Mouse (Mus musculus) left cerebral cortex, adult 8-10 months (tissue): ENCODE results near the gene Acsf3. TPM values are rescaled to one million over a fixed set of nuclear protein-coding genes. Genes with fewer than 3 reads are reported as not detected.

ENCODE experiments used
- DNase-seq, 2 experiments: peaks; one replicate each; pipeline ENCODE4 v3.0.0; 2022; ENCODE audit warnings: low spot score in 2 of 2
- total RNA-seq, 4 experiments: library from RNA; stranded (reverse); gene quantifications; 2 replicates each; pipeline ENCODE4 v1.2.4; 2022

Gene Acsf3
- total RNA-seq, 4 experiments from 2014 or later = 22.7 to 28.2 (median 26.1) TPM

DNA sequence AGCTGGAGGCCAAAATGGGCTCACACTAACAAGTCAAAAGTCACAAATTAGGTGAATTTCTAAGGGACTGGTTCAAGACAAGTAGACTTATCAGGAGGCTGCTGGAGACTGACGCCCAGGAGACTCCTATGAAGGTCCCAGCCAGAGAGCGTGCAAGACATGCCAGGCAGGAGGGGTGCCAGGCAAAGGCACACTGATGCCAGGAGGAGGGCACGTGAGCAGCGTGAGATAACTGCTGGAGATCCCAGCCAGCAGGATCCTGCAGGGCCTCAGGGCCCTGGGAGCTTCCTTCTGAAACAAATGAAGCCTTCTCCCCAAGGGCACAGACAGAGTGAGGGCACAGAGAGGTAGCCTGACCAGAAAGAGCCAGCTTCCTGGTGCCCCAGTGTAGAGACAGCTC lies 32.6 kb downstream of the Acsf3 start:
- DNase-seq = no peak

DNA sequence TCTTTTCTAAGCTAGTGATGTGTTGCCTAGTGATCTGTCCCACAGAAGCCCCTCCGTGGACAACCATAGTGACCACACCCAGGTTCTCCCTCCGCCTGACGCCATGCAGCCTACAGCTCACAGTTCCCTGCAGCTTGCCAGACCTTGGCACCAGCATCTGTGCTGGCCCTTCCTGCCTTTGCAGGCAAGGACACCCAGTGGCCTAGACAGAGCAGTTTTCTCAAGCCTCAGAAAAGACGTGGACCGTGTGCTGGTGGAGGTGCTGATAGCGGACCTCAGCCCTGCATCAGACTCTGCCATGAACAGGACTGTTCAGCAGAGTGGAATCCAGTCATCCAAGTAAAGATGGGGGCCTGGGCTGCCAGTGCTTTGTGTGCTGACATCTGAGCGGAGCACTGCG lies 35.1 kb downstream of the Acsf3 start:
- no peak for DNase-seq

DNA sequence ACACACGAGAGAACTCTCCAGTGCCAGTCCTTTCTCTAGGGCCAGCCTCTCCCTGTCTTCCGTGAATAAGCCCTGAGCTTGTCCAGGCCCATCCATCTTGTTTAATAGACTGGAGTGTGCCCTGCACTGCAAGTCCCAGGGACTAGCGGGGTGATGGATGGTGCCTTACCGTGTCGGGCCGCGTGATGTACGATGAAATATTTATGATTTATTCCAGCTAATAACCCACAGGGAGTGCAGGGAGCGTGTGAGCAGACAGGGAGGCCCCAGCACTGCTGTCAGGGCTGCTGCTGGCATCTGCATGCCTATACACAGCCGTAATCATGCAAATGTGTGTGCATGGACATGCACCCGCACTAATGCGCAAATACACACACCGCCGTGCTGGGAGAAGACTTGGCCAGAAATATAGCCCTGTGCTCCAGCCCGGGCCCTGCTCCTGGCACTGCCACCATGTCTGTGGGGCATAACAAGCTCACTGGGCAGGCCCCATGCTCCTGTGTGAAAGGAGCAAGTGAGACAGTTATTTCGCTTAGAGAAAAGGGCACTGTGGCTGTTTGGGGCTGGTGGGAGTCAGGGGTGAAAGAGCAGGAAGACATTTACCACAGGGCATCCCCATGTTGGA lies 36.7 kb downstream of the Acsf3 start:
- no peak for DNase-seq

DNA sequence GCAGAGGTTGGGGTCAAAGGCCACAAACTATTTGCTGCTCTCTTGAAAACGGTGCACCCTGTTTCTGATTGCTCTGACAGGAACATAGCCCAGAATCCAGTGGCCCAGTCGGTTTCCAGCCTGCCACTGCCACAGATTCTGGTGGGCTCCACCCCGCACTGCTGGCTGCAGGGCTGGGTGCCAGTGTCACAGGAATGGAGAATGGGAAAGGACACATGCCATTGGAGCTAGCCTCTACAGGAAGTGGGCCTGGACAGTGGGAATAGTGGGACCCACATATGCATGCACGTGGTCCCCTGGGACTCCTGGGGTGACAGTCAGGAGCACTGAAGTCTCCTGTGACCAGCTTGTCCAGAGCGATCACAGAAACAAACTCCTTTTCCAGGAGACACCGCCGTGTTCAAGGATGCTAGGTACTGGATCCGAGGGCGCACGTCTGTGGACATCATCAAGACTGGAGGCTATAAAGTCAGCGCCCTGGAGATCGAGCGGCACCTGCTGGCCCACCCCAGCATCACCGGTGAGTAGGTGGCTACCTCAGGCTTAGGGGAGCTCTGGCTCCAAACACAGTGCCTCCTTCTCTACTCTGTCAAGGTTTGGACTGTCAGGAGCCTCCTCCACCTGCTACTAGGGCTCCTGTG lies 37.4 kb downstream of the Acsf3 start:
- DNase-seq = no peak

DNA sequence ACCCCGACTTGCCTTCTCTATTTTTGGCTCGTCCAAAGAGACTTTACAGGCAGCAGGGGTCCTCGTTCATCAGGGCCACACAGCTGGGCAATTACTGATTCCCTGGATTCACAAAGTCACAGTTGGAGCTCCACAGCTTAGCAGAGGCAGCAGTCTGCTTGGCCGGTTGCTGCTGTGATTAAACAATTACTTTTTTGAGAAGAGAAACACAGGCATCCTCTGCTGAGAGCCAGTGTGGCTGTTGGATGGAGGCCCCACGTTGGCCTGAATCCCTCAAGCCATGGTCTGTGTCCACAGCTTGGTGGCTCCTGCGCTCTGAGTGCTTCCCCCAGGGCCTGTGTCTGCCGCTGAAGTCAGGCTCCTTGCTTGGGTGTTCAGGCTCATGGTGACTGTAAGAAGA lies 39.3 kb downstream of the Acsf3 start:
- no peak for DNase-seq

DNA sequence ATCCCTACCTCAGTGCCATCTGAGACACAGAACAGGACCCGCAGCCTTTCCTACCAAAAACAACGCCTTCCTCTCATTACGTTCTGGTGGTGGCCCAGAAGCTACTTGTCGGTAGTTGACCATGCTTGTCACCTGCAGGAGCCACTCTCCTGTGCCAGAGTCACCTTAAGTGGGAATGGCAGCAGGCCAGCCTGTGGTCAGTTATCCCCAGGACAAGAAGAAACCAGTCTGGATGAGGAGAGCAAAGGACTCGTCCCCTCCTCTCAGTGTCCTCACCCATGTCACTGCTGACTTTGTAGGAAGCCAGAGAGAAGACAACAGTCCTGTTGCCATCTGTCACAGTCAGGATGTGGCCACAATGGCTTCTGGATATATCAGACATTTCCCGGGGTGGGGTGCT lies 41.7 kb downstream of the Acsf3 start:
- no peak for DNase-seq

DNA sequence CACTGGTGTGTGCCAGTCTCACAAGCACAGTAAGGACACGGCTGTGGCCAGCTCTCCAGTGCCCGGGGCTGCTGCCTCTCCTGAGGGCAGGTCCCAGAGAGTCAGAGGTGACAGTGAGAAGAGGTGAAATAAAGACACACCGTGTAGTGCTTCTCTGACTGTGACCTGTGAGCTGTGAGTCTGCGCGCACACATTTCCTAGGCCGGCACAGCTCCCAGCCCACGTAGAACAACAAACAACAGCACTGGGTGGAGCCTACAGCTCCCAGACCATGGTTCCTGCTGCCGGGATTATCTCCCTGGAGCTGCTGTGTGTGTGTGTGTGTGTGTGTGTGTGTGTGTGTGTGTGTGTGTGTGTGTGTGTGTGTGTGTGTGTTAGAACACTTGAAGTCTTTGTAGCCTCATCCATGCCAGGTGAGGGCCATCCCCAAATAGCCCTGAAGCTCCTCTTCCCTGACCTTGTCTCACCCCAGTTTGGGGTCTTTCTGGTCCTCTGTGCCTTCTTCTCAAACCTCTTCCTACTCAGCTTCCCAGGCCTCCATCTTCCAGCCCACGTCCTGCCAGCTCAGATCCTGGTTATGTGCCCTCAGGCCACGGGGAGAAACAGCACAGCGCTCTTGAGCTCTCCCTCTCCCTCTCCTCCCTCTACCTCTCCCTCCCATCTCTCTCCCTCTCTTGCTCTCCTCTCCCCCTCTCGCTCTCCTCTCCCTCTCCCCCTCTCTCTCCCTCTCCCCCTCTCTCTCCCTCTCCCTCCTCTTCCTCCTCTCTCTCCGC lies 42.6 kb downstream of the Acsf3 start:
- no peak for DNase-seq

DNA sequence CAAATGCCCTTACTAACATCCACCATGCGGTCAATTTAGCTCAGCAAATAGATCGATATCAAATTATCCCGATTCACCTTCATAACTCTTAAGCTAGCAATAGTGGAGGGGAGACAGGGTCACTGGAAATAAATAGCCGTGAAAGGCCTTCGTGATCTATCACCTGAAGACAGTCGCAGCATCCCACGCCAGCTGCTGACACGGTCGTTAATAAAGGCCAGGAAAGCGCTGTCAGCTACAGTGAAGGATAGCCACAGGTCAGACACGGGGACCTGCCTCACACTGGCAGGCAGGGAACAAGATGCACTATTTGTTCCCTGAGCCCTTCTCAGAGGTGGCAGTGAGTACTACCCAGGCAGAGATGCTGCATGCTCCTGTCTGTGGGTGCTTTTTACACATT lies 44.5 kb downstream of the Acsf3 start:
- DNase-seq = no peak

DNA sequence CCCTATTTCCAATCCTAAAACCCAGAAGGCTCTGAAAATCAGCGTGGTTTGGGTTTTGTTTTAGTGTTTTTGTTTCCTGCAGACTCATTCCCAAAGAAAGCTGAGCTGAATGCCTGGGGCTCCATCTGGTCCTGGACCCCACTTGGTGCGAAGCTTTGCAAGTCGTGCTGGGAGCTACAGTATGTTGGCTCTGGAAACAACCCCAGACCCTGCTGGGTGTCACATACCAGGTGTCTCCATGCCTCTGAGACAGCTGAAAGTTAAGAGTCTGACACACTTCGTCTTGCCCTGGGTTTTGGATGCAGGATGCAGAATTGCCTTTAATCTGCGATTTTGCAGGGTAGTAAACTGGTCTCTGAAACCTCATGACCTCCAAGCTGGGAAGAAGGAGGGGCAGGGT lies 49.3 kb downstream of the Acsf3 start:
- no peak for DNase-seq

DNA sequence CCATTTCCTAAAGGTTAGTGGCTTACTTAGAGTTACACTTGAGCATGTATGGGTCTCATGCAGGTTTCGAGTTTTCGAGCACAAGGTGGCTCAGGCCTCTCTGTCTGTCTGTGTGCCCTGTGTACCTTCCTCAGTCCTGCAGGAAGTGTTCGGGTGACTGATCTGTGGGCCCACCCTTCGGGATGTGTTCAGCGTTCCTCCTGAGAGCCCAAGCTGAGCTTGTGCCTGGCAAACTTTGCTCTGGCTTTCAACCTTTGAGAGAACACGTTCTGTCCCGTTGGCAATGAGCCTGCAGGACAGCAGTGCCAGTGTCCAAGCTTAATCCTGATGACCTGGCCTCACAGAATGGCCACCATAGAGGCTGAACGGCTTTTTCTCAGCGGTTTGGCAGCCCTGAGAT lies 49.7 kb downstream of the Acsf3 start:
- DNase-seq = no peak

DNA sequence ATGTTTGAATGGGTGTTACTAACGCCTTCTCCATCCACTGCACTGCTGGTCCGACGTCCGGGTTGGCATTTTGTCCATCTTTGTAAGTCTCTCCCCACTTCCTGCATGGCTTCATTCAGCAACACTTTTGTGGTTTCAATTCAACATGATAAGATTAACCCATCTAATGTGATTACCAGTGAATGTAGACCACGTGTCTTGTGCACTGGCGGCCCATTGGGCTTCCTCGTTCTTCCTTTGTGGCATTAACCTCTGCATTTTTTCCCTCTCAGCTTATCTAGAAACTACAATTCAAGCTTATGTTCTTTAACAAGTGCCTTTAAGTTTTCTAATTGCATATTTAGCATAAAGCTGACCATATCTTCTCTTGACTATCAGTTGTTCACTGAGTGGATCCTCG lies 50.1 kb downstream of the Acsf3 start:
- DNase-seq = no peak

DNA sequence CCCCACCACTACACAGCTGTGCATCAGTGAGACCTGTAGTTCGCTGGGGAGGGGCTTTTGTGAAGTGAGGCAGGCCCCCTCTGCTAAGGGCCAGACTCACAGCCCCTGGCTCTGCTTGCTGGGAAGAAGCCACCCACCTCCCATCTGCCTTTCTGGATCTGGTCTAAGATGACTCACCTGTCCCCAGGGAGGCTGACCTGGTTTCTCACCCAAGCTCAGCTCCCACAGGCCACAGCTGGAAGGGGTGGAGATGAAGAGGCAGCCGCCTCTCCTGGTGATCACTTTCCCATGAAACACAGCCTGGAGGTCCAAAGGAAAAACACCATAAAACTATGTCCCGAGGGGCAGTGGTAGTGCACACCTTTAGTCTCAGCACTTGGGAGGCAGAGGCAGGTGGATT lies 54.1 kb downstream of the Acsf3 start:
- no peak for DNase-seq

DNA sequence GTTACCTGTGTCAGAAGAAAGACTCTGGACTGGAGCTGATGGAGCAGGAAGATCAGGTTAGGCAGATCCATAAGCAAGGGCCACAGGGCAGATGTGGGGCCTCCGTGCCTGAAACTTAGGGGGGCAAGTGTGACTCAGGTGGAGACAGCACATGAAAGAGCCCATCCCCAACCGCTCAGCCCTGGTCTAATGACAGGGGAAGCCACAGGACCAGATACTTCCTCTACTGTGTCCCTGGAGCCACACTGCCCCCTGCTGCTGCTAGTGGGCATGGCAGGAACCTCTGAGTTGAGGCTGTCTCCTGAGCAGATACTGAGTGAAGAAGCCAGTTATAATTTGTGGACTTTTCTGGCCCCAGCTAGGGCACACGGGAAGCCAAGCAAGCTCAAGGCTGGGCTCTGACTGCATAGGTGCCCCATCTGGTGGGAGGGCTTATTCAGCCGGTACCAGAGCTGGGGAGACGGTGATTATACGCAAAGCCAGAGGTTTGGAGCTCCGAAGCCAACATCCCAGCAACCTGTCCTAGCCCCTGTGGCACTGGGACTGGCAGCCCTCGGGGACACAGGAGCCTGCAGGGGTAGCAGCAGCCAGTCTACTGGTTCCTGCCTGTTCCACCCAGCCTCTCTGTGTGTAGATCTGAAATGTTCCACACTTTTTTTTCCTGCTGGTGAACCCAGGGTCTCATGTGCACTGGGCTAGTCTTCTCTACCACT lies 55.2 kb downstream of the Acsf3 start:
- peak; percentile 59 to 98 for DNase-seq

DNA sequence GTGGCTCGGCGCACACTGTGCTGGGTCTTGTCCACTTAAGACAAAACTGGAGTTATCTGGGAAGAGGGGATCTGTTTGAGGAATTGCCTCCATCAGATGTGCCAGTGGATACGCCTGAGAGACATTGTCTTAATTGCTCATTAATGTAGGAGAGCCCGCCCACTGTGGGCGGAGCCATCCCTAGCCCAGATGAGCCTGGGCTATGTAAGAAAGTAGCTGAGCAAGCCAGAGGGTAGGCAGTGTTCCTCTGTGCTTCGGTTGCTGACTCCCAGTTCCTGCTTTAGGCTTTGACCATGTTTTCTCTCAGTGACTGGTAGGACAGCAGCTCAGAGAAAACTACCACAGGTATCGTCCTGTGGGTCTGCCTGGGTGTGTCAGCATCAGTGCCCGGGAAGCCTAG lies 59.1 kb downstream of the Acsf3 start:
- DNase-seq = no peak

DNA sequence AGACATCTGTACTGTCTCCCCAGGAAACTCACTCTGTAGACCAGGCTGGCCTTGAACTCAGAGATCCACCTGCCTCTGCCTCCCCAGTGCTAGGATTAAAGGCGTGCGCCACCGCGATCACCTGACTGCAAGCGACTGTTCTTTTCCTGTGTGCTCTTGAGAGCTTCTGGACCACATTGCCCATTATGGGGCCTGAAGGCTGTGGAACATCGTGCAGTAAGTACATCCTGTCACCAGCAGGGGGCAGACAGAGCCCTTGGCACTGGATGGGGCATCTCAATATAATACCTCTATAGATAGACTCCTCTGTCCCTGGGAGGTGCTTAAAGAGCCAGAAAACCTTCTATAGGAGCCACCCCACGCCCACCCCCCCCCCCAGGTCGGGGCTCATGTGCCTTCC lies 59.7 kb downstream of the Acsf3 start:
- DNase-seq = peak; percentile 44 to 51

DNA sequence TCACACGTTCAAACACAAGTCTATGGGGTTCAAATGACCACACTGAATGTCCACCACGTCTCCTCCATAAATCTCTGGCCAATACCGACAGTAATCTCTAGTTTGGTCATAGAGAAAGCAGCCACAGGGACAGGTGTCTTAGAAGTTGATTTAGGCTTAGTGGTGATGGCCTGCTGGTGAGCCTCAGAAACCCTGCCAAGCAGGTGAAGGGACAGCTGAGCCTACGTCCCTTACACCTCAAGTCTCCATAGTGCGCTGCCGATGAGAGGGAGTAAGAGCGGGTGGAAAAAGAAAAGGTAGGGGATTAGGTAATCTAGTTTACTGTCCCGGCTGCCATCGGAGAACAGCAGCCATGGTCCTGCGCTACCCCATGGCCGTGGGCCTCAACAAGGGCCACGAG lies 60.9 kb downstream of the Acsf3 start:
- DNase-seq = no peak

DNA sequence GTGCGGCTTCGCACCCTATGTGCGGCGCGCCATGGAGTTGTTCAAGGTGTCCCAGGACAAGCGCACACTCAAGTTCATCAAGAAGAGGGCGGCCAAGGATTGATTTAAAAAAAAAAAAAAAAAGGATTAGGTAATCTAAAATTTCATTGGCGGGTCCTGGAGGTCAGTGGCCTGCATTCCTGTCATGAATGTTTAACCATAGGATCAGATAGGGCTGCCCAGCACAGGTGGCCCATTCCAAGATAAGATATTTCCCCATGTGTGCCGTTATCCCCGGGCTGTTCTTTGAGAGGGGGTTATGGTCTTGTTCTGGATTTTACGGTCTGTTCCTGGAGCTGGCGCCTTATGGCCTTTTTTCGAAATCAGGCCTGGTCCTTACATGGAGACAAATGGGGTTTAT lies 61.4 kb downstream of the Acsf3 start:
- DNase-seq = no peak

DNA sequence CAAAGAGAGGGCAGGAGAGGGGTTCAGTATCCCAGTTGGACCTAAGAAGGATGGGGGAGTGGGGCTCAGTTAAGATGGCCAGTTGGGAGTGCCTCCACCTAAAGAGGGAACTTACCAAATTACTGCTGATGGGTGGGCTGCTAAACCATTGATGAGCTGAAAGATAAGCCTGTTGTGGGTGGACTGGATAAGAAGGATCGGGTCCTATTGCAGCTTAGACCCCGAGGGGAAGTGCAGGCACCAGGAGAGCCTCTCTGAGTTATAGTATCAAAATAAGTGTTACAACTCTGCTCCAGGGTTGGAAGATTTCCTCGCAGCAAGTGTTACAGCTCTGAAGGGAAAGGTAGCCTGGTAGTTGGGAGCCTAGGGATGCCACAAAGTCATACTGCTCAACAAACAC lies 68.9 kb downstream of the Acsf3 start:
- no peak for DNase-seq

DNA sequence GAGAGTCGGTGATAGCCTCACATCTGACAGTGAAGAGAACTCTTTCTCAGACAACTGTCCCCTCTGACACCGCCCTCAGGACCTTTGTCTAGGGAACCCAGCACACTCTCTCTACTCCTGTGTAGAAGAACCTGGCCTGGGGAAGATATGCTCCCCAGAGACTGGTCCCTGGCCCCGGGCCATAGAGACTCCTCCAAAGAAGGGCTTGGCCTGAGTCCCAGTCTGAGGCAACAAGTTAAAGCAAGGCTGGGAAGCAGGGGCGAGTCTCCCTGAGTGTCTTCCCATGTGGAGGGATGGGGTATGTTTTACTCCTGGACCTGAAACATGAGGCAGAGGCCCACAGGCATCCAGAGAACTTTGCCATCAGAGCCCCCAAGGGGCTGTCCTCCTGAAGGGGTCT lies 70.4 kb downstream of the Acsf3 start:
- DNase-seq = no peak

DNA sequence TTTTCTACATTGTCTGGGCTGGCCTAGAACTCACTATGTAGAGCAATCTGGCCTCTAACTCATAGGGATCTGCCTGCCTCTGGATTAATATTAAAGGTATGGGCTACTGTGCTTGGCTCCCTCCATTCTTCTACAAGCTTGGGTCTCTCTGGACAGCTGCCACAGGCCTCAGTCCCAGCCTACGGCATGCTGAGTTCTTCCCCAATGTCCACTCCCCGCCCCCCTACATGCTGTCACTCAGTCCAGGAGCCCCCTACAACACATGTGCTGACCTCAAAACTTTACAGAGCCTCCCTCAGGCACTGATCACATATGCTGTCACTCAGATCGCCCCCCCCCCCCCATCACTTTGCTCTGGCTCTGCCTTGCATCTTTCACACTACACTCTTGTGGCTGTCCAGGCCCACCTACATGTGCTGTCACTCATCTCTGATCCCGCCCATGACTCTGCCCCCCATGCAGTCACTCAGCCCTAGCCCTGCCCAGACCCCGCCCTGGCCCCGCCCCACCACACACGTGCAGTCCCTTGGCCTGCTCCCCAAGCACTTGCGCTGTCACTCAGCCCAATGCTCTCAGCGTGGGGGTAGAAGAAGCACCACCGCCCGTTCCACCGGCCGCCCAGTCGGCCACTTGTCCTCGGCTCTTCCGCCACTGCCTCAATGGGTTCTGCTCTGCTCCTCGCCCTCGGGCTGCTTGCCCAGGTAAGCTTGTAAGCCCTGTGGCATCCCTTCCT lies 72.7 kb downstream of the Acsf3 start, which contains the start of gene Cdh15:
Gene Cdh15 (plus strand): TSS at position 138 of the 733 bp plus-strand sequence.
- no peak for DNase-seq

DNA sequence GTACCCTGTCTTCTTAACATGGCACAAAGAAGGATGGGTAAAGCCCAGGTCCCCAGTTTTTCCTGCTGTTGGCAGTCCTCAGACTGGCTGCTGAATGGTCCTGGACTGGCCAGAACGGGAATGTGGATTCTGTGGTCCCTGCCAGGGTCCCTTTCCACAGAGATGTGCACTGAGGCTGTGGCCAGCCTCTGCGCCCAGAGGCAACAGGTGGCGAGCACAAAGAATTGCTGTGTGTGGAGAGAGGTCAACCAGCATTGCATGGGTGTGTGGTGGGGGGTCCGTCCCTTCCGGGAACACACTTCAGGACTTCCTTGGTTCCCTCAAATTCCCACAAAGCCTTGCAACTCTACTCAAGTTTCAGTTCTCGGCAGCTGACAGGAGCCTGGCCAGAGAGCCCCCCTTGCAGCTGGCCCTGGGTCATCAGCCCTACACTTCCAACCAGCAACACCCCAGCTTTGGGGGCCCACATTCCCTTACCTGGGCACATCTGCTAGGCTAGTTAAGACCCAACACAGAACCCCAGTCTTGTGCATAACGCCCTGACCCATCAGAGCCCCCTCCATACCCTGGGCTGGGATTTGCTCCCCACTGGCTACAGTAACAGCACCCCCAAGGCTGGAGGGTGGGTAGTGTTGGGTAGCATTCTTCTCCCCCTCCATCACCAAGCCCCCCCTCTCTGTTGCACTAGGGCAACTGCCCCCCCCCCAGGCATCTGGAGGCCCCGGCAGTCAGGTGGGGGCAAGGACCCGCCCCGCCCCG lies 74.0 kb downstream of the Acsf3 start:
- no peak for DNase-seq
